Mouse (Mus musculus): ENCODE results near the gene Gltp.

DNA sequence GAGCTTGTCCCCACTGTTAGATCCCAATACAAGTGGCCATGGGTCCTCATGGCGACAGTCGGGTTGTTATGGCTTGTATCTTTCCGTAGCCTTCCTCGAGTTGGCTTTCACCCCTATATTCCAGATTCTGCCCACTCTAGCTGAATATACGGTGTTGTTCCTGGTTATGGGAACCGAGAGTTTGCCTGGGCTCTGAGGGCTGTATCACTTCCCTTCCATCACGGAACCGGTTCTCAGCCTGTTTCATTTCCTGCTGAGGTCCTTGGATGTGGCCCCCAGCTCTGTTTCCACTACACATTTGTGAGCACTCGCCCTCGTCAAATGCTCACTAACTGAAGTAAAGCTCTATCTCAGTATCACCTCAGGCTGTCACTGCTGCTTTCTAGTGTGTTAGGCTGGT lies 31.2 kb upstream of the Gltp start:
- no peak for TF ChIP-seq CTCF (IDR thresholded peaks at IDR 0.05; ENCODE audit: control insufficient read depth, insufficient read depth, insufficient read length)
- TF ChIP-seq USF1 (IDR thresholded peaks at IDR 0.05; ENCODE audit: low read depth): no peak
- no peak for TF ChIP-seq MYOD1 (IDR thresholded peaks at IDR 0.05; ENCODE audit: control insufficient read depth, insufficient read length, low read depth)
- TF ChIP-seq CEBPB (IDR thresholded peaks at IDR 0.05; ENCODE audit: low read depth): no peak
